Mouse (Mus musculus) kidney, postnatal 0 days (tissue): ENCODE results near the gene Arhgap24. TPM values are rescaled to one million over a fixed set of nuclear protein-coding genes. Genes with fewer than 3 reads are reported as not detected.

Experiments used
- ATAC-seq: fragments of 200-750 bp; cut with Nextera tagmentation; replicated peaks from 2 replicates; pipeline ENCODE4 v1.8.0; 2017; ENCODE audit warnings: low read depth, moderate number of reproducible peaks, moderate TSS enrichment, moderate library complexity; ENCODE audit not compliant: low FRiP score
- DNase-seq: peaks from one replicate; pipeline ENCODE4 v3.0.0-alpha.2; 2016; ENCODE audit warnings: low spot score
- H3K27ac ChIP-seq: fragments of 300-500 bp; sonication (generic); 2 replicates; pipeline ENCODE4 v1.5.1; 2014; ENCODE audit warnings: mild to moderate bottlenecking
- H3K27me3 ChIP-seq: fragments of 300-500 bp; sonication (generic); 2 replicates; pipeline ENCODE4 v1.6.1; 2014; ENCODE audit warnings: low read length, mixed read lengths; ENCODE audit not compliant: insufficient read depth
- H3K36me3 ChIP-seq: fragments of 300-500 bp; sonication (generic); 2 replicates; pipeline ENCODE4 v1.6.1; 2014; ENCODE audit warnings: low read length, mixed read lengths; ENCODE audit not compliant: insufficient read depth
- H3K4me1 ChIP-seq: fragments of 300-500 bp; sonication (generic); replicated peaks from 2 replicates; pipeline ENCODE4 v1.6.1; 2014; ENCODE audit warnings: antibody characterized with exemption, low read length, mixed read lengths; ENCODE audit not compliant: insufficient read depth
- H3K4me2 ChIP-seq: fragments of 300-500 bp; sonication (generic); 2 replicates; pipeline ENCODE4 v1.6.1; 2014; ENCODE audit warnings: mild to moderate bottlenecking, low read length, moderate library complexity, mixed read lengths
- H3K4me3 ChIP-seq: fragments of 300-500 bp; sonication (generic); replicated peaks from 2 replicates; pipeline ENCODE4 v1.5.1; 2014; ENCODE audit warnings: low read depth, low read length
- H3K9ac ChIP-seq: fragments of 300-500 bp; sonication (generic); 2 replicates; pipeline ENCODE4 v1.6.1; 2014; ENCODE audit warnings: low read depth, low read length
- H3K9me3 ChIP-seq: fragments of 300-500 bp; sonication (generic); replicated peaks from 2 replicates; pipeline ENCODE4 v1.6.1; 2016; ENCODE audit warnings: low read length, inconsistent platforms, mixed read lengths
- CTCF ChIP-seq: IDR thresholded peaks from 2 replicates; pipeline ENCODE4 v1.5.1; 2016; ENCODE audit warnings: antibody characterized with exemption, low read depth, mild to moderate bottlenecking, moderate library complexity
- WGBS: fragments of 180-500 bp; shearing (Covaris S2); extraction: QIAGEN DNeasy Blood & Tissue Kit; methylation state at CpG from one replicate; pipeline ENCODE4 v1.1.7; 2014; 5-methylcytosine and 5-hydroxymethylcytosine counted together
- polyA plus RNA-seq: library from polyadenylated mRNA; unstranded; fragments of >200 nt; fragmentation: Nextera tagmentation; extraction: Ambion mirVana; gene quantifications from 2 replicates; pipeline ENCODE4 v1.2.1, GENCODE M21; 2015

The Arhgap24 gene
- polyA plus RNA-seq, 1 experiment from 2014 or later = 99.9 TPM

DNA sequence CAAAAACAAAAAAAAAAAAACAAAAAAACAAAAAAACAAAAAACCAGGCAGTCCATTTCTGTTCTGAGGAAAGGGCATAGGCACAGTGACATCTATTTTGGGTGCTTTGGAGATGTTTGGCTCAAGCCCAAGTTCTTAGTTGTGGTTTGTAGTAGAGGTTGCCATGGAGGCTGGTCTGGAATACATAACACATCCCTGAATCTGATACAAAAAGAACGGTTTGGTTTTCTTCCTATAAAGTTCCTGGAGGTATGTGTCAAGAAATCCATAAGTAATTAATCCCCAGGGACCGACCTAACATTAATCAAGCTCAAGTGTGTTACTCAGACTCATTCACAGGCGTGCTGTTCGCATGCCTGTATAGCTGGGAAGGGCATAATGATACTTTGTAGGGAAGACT, 245.8 kb downstream of the Arhgap24 start:
- Histone ChIP-seq H3K4me1 (no peaks in the 10 kb centered on the region; the same call in 1 of the 2 replicates), H3K4me2 (peak overlapping the region; percentile 35), H3K36me3 (no peaks in the 10 kb centered on the region), H3K27me3 (no peaks in the 10 kb centered on the region), H3K27ac (no peak overlapping the region), H3K4me3 (no peak overlapping the region), H3K9ac (no peak overlapping the region), H3K9me3 (no peaks in the 10 kb centered on the region)
- DNase-seq (no peak), ATAC-seq (no peak)
- no peak for TF ChIP-seq CTCF
- WGBS = 43% methylated on average over 4 of the region's 4 CpGs

DNA sequence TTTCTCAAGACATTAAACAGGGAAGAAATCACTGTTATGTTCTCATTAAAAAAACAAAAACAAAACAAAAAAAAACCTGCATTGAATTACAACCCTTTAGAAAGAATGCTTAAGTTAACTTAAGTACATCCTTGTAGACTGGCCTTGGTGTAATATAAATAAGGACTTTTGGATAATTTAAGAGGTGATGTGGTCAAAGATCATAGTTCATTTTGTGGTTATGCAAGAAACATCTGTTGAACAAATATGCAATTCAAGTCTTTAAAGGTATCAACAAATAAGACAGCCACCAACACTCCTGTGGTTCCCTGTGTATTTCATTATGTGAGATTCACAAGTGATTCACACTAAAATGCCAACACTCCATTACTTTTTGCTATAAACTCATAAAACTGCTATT, 247.3 kb downstream of the Arhgap24 start:
- H3K9ac ChIP-seq = no peak overlapping the region
- TF ChIP-seq CTCF = no peak
- no peaks in the 10 kb centered on the region for H3K27me3 ChIP-seq
- H3K9me3 ChIP-seq = no peaks in the 10 kb centered on the region
- ATAC-seq (no peak), DNase-seq (peak; percentile 73)
- no peak overlapping the region for H3K4me2 ChIP-seq
- no peaks in the 10 kb centered on the region; the same call in 1 of the 2 replicates for H3K4me1 ChIP-seq
- no peaks in the 10 kb centered on the region for H3K36me3 ChIP-seq
- peak overlapping the region; percentile 84 for H3K27ac ChIP-seq
- no peak overlapping the region for H3K4me3 ChIP-seq

- WGBS = 23% methylated on average over 3 of the region's 3 CpGs
- peak; percentile 95 for DNase-seq
- no peak for TF ChIP-seq CTCF
Measured at GRCm38 (mm10) chr5:102729476-102729875, 248.3 kb downstream of the Arhgap24 start.

DNA sequence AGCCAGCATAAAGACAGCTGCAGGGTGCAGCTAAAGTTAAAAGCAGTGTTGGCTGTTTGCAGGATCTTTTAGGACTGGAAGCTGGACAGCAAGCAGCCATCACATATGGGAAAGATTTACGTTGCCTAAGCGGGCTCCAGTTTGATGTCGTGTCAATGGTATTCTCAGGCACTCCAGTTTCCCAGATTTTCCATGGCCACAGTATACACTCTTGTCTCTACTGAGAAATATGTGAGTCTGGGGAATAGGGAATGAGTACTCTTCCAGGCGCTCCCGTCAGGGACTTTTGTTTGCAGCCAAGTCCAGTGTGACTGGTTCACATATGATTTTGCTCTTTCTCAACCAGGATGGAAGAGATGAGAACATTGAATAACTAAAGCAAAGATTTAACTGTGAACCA, 254.9 kb downstream of the Arhgap24 start:
- Histone ChIP-seq H3K4me2 (no peak overlapping the region), H3K9ac (no peak overlapping the region), H3K27me3 (no peaks in the 10 kb centered on the region), H3K36me3 (no peaks in the 10 kb centered on the region), H3K9me3 (no peaks in the 10 kb centered on the region), H3K27ac (peak overlapping the region; percentile 54), H3K4me3 (no peak overlapping the region), H3K4me1 (peaks cover 2% of the 10 kb centered on the region; the same call in 1 of the 2 replicates)
- TF ChIP-seq CTCF = no peak
- DNase-seq (peak; percentile 83), ATAC-seq (no peak)
- WGBS = 58% methylated on average over 5 of the region's 5 CpGs

More at GRCm38 (mm10) chr5:102729476-102729875, 248.3 kb downstream of the Arhgap24 start:
- H3K9ac ChIP-seq = no peak overlapping the region
- no peak overlapping the region for H3K4me3 ChIP-seq
- H3K4me2 ChIP-seq = 0 out of 2 replicates have a peak overlapping the region, but pooled peaks have one; percentile 0
- no peaks in the 10 kb centered on the region for H3K9me3 ChIP-seq
- H3K27me3 ChIP-seq = no peaks in the 10 kb centered on the region
- peak overlapping the region; percentile 84 for H3K27ac ChIP-seq
- H3K36me3 ChIP-seq = no peaks in the 10 kb centered on the region
- no peaks in the 10 kb centered on the region; the same call in 1 of the 2 replicates for H3K4me1 ChIP-seq
- no peak; the same call in 1 of the 2 replicates for ATAC-seq

DNA sequence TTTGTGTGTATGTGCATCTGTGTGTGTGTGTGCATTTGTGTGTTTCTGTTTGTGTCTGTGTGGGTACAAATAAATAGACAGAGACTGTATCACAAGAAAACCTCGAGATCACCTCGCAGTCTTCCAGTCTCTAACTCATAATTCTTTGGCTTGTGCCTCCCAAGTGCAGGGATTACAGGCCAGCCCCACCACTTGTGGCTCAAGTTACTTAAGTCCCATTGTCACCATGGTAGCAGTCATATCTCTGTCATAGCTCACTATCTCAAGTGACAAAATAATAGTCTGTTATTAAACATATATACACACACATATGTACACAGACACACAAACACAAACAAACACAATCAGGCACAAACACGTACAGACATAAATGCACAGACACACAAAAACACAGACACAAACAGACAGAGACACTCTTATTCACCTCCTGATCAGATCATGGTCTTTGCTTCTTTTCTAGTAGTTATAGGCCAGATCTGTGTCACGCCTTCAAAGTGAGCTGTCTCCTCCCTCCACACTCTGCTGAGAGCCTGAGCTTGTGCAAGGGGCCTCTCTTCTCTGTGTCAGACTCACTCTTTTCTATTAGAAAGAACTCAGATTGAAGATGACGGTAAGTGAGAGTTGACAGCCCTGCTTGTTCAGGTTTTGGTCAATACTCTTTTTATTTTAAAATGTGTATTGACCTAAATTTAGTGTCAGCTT, 261.5 kb downstream of the Arhgap24 start:
- H3K27me3 ChIP-seq = no peaks in the 10 kb centered on the region
- H3K4me3 ChIP-seq = no peak overlapping the region
- no peak overlapping the region for H3K4me2 ChIP-seq
- TF ChIP-seq CTCF = no peak
- H3K27ac ChIP-seq = peak overlapping the region; percentile 20; the same call in 1 of the 2 replicates
- ATAC-seq (no peak), DNase-seq (no peak)
- no peaks in the 10 kb centered on the region for H3K36me3 ChIP-seq
- no peak overlapping the region for H3K9ac ChIP-seq
- peaks cover 11% of the 10 kb centered on the region; the same call in 1 of the 2 replicates for H3K4me1 ChIP-seq
- 38% methylated on average over 5 of the region's 5 CpGs for WGBS
- H3K9me3 ChIP-seq = no peaks in the 10 kb centered on the region

DNA sequence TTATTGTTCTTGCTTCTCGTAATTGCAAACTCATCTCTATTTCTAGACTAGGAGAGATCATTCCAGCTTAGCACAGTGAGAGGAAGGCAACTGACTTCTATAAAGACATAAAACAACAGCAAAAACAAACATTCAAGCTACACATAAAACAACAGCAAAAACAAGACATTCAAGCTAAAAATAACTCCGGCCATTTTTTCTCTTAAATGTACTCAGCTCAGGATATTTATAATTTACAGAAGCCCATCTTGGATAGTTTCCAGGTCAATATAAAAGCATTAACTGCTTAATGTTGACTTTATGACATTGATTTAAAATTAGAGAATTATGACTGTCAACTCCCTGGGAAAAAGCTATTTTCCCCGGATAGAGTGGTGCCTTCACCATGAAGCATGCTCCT, 262.2 kb downstream of the Arhgap24 start:
- Histone ChIP-seq H3K27me3 (no peaks in the 10 kb centered on the region), H3K4me3 (no peak overlapping the region), H3K9me3 (no peaks in the 10 kb centered on the region), H3K4me2 (no peak overlapping the region), H3K4me1 (peaks cover 11% of the 10 kb centered on the region; the same call in 1 of the 2 replicates), H3K27ac (no peak overlapping the region), H3K36me3 (no peaks in the 10 kb centered on the region), H3K9ac (no peak overlapping the region)
- ATAC-seq (no peak), DNase-seq (peak; percentile 79)
- no peak for TF ChIP-seq CTCF
- 23% methylated on average over 3 of the region's 3 CpGs for WGBS

DNA sequence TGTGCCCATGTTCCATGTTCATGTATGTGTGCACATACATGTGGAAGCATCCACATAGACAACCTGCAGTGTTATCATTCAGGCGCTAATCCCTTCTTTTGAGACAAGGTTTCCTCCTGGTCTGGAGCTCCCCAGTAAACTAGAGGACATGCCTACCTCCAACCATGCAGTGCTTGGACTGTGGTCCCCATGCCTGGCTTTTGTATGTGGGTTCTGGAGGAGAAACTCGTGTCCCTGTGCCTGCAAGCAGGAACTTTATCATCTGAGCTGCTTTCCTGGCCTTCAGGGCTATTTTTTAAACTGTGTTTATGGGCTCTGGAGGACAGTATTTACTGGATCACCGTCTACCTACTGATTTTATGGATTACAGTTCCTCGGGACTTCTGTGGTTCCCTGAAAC, 262.9 kb downstream of the Arhgap24 start:
- Histone ChIP-seq H3K9me3 (no peaks in the 10 kb centered on the region), H3K9ac (no peak overlapping the region), H3K4me2 (no peak overlapping the region), H3K4me1 (peaks cover 13% of the 10 kb centered on the region; the same call in 1 of the 2 replicates), H3K36me3 (no peaks in the 10 kb centered on the region), H3K4me3 (no peak overlapping the region), H3K27me3 (no peaks in the 10 kb centered on the region), H3K27ac (0 out of 2 replicates have a peak overlapping the region, but pooled peaks have one; percentile 19)
- DNase-seq (no peak), ATAC-seq (no peak)
- no peak for TF ChIP-seq CTCF
- WGBS = 62% methylated on average over 4 of the region's 4 CpGs
